Mouse (Mus musculus): Measurements from ENCODE around the gene B230104I21Rik.

- TF ChIP-seq CTCF (conservative IDR thresholded peaks at IDR 0.05; ENCODE audit: low read length): no peak
- TF ChIP-seq NANOG (IDR thresholded peaks at IDR 0.05; ENCODE audit: borderline replicate concordance, low read length): no peak
These were observed 60.9 kb downstream of the B230104I21Rik start for GRCm38 (mm10) chr4:154396652-154397301.

Data from E14TG2a.4 (cell line).